Mouse (Mus musculus) C2C12 (cell line): ENCODE measurements around the gene 1700028J19Rik.

Source experiments
- CEBPB ChIP-seq: IDR thresholded peaks from one replicate; pipeline ENCODE4 v1.6.1; 2011; ENCODE audit warnings: low read depth, mild to moderate bottlenecking, control low read depth, moderate library complexity
- CTCF ChIP-seq: IDR thresholded peaks from one replicate; pipeline ENCODE4 v1.5.1; 2011; ENCODE audit not compliant: control insufficient read depth, insufficient read depth, insufficient read length
- FOSL1 ChIP-seq: IDR thresholded peaks from one replicate; pipeline ENCODE4 v1.8.0; 2011; ENCODE audit warnings: mild to moderate bottlenecking, low read length; ENCODE audit not compliant: poor library complexity, insufficient read depth, severe bottlenecking
- MYOD1 ChIP-seq: IDR thresholded peaks from one replicate; pipeline ENCODE4 v1.6.1; 2011; ENCODE audit warnings: low read depth; ENCODE audit not compliant: control insufficient read depth, insufficient read length
- MYOG ChIP-seq: IDR thresholded peaks from one replicate; pipeline ENCODE4 v1.6.1; 2011; ENCODE audit not compliant: control insufficient read depth, insufficient read length; ENCODE audit errors: extremely low read depth
- USF1 ChIP-seq: IDR thresholded peaks from one replicate; pipeline ENCODE4 v1.6.1; 2011; ENCODE audit warnings: low read depth, mild to moderate bottlenecking, control low read depth, moderate library complexity

DNA sequence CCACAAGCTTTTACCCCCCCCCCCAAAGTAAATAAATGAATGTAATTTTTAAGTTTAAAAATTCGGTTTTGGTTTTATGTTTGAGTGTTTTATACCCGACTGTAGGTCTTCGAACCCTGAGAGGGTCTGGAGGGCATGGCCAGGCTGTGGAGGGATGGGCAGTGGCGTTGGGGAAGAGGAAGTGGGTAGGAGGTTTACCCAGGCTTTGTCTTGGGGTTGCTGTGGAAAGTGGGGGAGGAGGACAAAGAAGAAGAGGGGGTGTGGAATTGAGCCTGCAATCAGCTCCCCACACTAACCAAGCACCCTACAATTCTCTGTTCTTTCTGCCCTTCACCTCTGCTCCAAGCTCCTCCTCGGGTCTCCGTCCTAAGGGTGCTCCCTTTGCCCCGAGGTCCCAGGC is 26.1 kb upstream of the 1700028J19Rik start:
- TF ChIP-seq CTCF: no peak
- no peak for TF ChIP-seq MYOG
- TF ChIP-seq CEBPB: no peak
- no peak for TF ChIP-seq USF1
- TF ChIP-seq MYOD1: no peak
- TF ChIP-seq FOSL1: no peak
